Mouse (Mus musculus) limb, embryonic 14.5 days (tissue): ENCODE data around the gene Med4. TPM values are rescaled to one million over a fixed set of nuclear protein-coding genes. Genes with fewer than 3 reads are reported as not detected.

Source experiments
- ATAC-seq: fragments of 200-750 bp; cut with Nextera tagmentation; 2 replicates; pipeline ENCODE4 v1.8.0; 2017; ENCODE audit warnings: low read depth, moderate number of reproducible peaks, moderate TSS enrichment; ENCODE audit not compliant: low FRiP score
- DNase-seq: peaks from one replicate; pipeline ENCODE4 v3.0.0-alpha.2; 2015; ENCODE audit warnings: low spot score
- H3K27ac ChIP-seq: fragments of 300-500 bp; sonication (generic); replicated peaks from 2 replicates; pipeline ENCODE4 v1.5.1; 2014; ENCODE audit warnings: low read depth, mild to moderate bottlenecking, low read length, moderate library complexity, mixed read lengths
- H3K27me3 ChIP-seq: fragments of 300-500 bp; sonication (generic); 2 replicates; pipeline ENCODE4 v1.6.1; 2014; ENCODE audit warnings: low read length, mixed read lengths; ENCODE audit not compliant: control insufficient read depth, insufficient read depth
- H3K36me3 ChIP-seq: fragments of 300-500 bp; sonication (generic); 2 replicates; pipeline ENCODE4 v1.6.1; 2014; ENCODE audit warnings: mild to moderate bottlenecking, low read length, moderate library complexity, mixed read lengths; ENCODE audit not compliant: control insufficient read depth, insufficient read depth
- H3K4me1 ChIP-seq: fragments of 300-500 bp; sonication (generic); 2 replicates; pipeline ENCODE4 v1.6.1; 2014; ENCODE audit warnings: antibody characterized with exemption, low read length, mixed read lengths; ENCODE audit not compliant: control insufficient read depth, insufficient read depth
- H3K4me2 ChIP-seq: fragments of 300-500 bp; sonication (generic); replicated peaks from 2 replicates; pipeline ENCODE4 v1.6.1; 2014; ENCODE audit warnings: low read depth, mild to moderate bottlenecking, low read length, moderate library complexity; ENCODE audit not compliant: severe bottlenecking
- H3K4me3 ChIP-seq: fragments of 300-500 bp; sonication (generic); replicated peaks from 2 replicates; pipeline ENCODE4 v1.5.1; 2014; ENCODE audit warnings: low read length
- H3K9ac ChIP-seq: fragments of 300-500 bp; sonication (generic); 2 replicates; pipeline ENCODE4 v1.6.1; 2014; ENCODE audit warnings: mild to moderate bottlenecking, low read depth, low read length, moderate library complexity; ENCODE audit not compliant: severe bottlenecking
- H3K9me3 ChIP-seq: fragments of 300-500 bp; sonication (generic); 2 replicates; pipeline ENCODE4 v1.6.1; 2016; ENCODE audit warnings: low read length; ENCODE audit not compliant: control insufficient read depth
- POLR2A ChIP-seq: fragments of 200-500 bp; IDR thresholded peaks from 2 replicates; pipeline ENCODE4 v1.8.0; 2012; ENCODE audit warnings: inconsistent platforms, mild to moderate bottlenecking, moderate library complexity, borderline replicate concordance; ENCODE audit not compliant: insufficient read depth, insufficient read length; ENCODE audit errors: extremely low read depth
- WGBS: fragments of 180-500 bp; shearing (Covaris S2); extraction: QIAGEN DNeasy Blood & Tissue Kit; methylation state at CpG from one replicate; pipeline ENCODE4 v1.1.7; 2014; 5-methylcytosine and 5-hydroxymethylcytosine counted together
- polyA plus RNA-seq, 2 experiments: library from polyadenylated mRNA; depleted of rRNA in 1 of 2; stranded (reverse) in 1 of 2; unstranded in 1 of 2; fragments of >200 nt; fragmentation: Nextera tagmentation in 1 of 2; extraction: Ambion mirVana in 1 of 2; gene quantifications; 2 replicates each; pipeline versions ENCODE4 v1.2.1 to v1.2.3; 2012 to 2014

Med4 gene
- polyA plus RNA-seq, 2 experiments: 59.0 to 78.8 TPM

DNA sequence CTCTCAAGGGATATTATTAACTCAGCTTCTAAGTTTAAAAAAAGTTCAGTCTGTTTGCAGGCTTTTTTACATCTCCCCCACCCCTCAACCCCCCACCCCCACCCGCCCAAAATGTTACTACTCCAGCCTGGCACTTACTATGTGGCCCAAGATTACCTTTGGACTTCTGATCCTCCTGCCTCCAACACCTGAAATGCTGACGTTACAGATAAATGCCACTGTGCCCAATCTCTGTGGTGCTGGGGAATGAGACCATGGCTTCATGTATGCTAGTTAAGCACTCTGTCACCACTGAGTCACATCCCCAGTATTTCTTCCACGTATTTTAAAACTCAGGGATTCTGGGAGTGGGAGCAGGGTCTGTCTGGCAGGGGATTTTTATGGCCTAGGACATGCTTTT is 40.5 kb downstream of the Med4 start:
- H3K9me3 ChIP-seq: no peaks in the 10 kb centered on the region
- 47% methylated on average over 3 of the region's 3 CpGs for WGBS
- no peak for DNase-seq
- H3K9ac ChIP-seq: no peak overlapping the region
- peaks cover 9% of the 10 kb centered on the region for H3K4me1 ChIP-seq
- no peak overlapping the region for H3K27ac ChIP-seq
- H3K4me3 ChIP-seq: no peak overlapping the region
- no peaks in the 10 kb centered on the region for H3K27me3 ChIP-seq
- H3K36me3 ChIP-seq: no peaks in the 10 kb centered on the region
- no peak for TF ChIP-seq POLR2A
- no peak for ATAC-seq
- H3K4me2 ChIP-seq: no peak overlapping the region

GRCm38 (mm10) chr14:73550732-73551131 is 40.9 kb downstream of the Med4 start:
- Histone ChIP-seq H3K36me3 (0 out of 2 replicates have a peak, but pooled peaks cover 2% of the 10 kb centered on the region), H3K9me3 (no peaks in the 10 kb centered on the region), H3K27ac (no peak overlapping the region), H3K4me2 (no peak overlapping the region), H3K9ac (no peak overlapping the region), H3K4me1 (peaks cover 9% of the 10 kb centered on the region), H3K4me3 (no peak overlapping the region), H3K27me3 (no peaks in the 10 kb centered on the region)
- WGBS: 54% methylated on average over 8 of the region's 8 CpGs
- DNase-seq (no peak), ATAC-seq (no peak)
- no peak for TF ChIP-seq POLR2A

DNA sequence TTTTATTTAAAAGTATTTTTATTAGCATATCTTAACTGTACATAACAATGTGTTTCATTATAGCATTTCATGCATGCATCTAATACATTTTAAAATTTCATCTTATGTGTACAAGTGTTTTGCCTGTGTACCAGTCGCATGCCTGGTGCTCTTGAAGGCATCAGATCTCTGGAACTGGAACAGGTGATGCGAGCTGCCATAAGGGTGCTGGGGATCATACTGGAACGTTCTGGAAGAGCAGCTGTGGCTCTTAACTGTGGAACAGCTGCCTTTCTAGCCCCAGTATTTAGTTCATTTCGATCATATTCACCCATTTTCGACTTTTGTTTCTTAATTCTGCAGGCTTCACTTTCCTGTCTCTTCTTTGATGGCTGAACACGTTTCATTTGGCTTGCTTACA is 41.3 kb downstream of the Med4 start:
- no peak for ATAC-seq

GRCm38 (mm10) chr14:73552341-73553121 is 42.7 kb downstream of the Med4 start:
- H3K36me3 ChIP-seq: 0 out of 2 replicates have a peak, but pooled peaks cover 8% of the 10 kb centered on the region
- H3K9me3 ChIP-seq: no peaks in the 10 kb centered on the region
- H3K4me3 ChIP-seq: peak overlapping the region; percentile 74
- H3K4me1 ChIP-seq: peaks cover 9% of the 10 kb centered on the region
- peak; percentile 76; the same call in 1 of the 2 replicates for TF ChIP-seq POLR2A
- H3K27ac ChIP-seq: peak overlapping the region; percentile 68
- peak overlapping the region; percentile 89 for H3K9ac ChIP-seq
- 5% methylated on average over 50 of the region's 61 CpGs for WGBS
- DNase-seq (peak; percentile 92), ATAC-seq (peak; percentile 95)
- peak overlapping the region; percentile 62 for H3K4me2 ChIP-seq
- H3K27me3 ChIP-seq: no peaks in the 10 kb centered on the region

More for the DNA sequence above, 41.3 kb downstream of the Med4 start:
- no peak overlapping the region for H3K27ac ChIP-seq
- H3K9me3 ChIP-seq: no peaks in the 10 kb centered on the region
- H3K4me2 ChIP-seq: no peak overlapping the region
- no peak for TF ChIP-seq POLR2A
- H3K4me1 ChIP-seq: peaks cover 9% of the 10 kb centered on the region
- no peak for DNase-seq
- H3K9ac ChIP-seq: no peak overlapping the region
- H3K36me3 ChIP-seq: 0 out of 2 replicates have a peak, but pooled peaks cover 5% of the 10 kb centered on the region
- H3K27me3 ChIP-seq: no peaks in the 10 kb centered on the region
- H3K4me3 ChIP-seq: no peak overlapping the region
- 73% methylated on average over 6 of the region's 6 CpGs for WGBS

DNA sequence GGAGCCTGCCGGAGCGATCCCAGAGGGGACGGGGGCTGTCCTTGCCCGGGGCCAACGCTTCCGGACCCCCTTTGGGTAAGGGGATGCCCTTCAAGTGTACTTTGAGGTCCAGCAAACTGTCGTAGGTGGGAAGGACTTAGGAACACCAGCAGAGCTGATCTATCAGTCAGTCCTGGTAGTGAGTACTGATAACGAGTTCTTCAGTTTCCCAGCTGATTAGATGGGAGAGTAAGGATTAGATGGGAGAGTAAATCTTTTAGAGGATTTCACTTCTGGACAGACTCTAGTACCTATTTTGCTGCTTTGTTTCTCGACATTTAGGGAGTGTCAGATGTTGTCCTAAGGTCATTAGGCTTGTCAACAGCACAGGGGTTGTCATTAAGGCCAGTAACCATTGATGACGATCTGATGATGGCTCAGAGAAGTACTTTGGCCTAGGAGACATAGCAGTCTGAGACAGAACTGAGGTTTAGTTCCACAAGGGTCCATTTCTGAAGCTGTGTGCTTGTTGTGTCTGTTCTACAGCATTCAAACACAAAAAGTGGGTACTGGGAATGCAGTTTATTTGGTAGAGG is 43.4 kb downstream of the Med4 start:
- H3K4me2 ChIP-seq: peak overlapping the region; percentile 62
- peak overlapping the region; percentile 68; the same call in 1 of the 2 replicates for H3K27ac ChIP-seq
- ATAC-seq: no peak
- DNase-seq: no peak
- H3K4me3 ChIP-seq: peak overlapping the region; percentile 74
- TF ChIP-seq POLR2A: no peak
- no peaks in the 10 kb centered on the region for H3K9me3 ChIP-seq
- peaks cover 9% of the 10 kb centered on the region for H3K4me1 ChIP-seq
- WGBS: 0% methylated on average over 10 of the region's 10 CpGs
- H3K27me3 ChIP-seq: no peaks in the 10 kb centered on the region
- peak overlapping the region; percentile 89 for H3K9ac ChIP-seq
- 0 out of 2 replicates have a peak, but pooled peaks cover 8% of the 10 kb centered on the region for H3K36me3 ChIP-seq

Other genes starting within 250 kb of the Med4 start
- 14.9 and 15.6 TPM in 2 replicates for gene Rb1, start 184.2 kb upstream of the Med4 start, polyA plus RNA-seq (2012; rRNA removed)
- gene Rb1, start 184.2 kb upstream of the Med4 start, polyA plus RNA-seq (2014; fragmentation: Nextera tagmentation; extraction: Ambion mirVana): 29.6 and 31.0 TPM in 2 replicates
- 511 and 533 TPM in 2 replicates for gene Itm2b, start 124.7 kb upstream of the Med4 start, polyA plus RNA-seq (2012; rRNA removed)
- 971 and 997 TPM in 2 replicates for gene Itm2b, start 124.7 kb upstream of the Med4 start, polyA plus RNA-seq (2014; fragmentation: Nextera tagmentation; extraction: Ambion mirVana)
- gene Sucla2, start 15.3 kb downstream of the Med4 start, polyA plus RNA-seq (2012; rRNA removed): 33.2 and 55.6 TPM in 2 replicates
- gene Sucla2, start 15.3 kb downstream of the Med4 start, polyA plus RNA-seq (2014; fragmentation: Nextera tagmentation; extraction: Ambion mirVana): 94.4 and 97.7 TPM in 2 replicates
- gene Nudt15, start 38.2 kb downstream of the Med4 start, polyA plus RNA-seq (2012; rRNA removed): 2.1 and 2.2 TPM in 2 replicates
- 4.9 and 5.8 TPM in 2 replicates for gene Nudt15, start 38.2 kb downstream of the Med4 start, polyA plus RNA-seq (2014; fragmentation: Nextera tagmentation; extraction: Ambion mirVana)
- not detected in 2 replicates for gene Gm21750, start 151.2 kb downstream of the Med4 start, polyA plus RNA-seq (2012; rRNA removed)
- gene Gm21750, start 151.2 kb downstream of the Med4 start, polyA plus RNA-seq (2014; fragmentation: Nextera tagmentation; extraction: Ambion mirVana): not detected in 2 replicates